Mouse (Mus musculus) thymus, adult 2 months (tissue): ENCODE results near the gene Plaur. TPM values are rescaled to one million over a fixed set of nuclear protein-coding genes. Genes with fewer than 3 reads are reported as not detected.
"Not testable (repeated sequence)": the region's sequence is repeated elsewhere in the genome, so short reads cannot be mapped to it uniquely, and the experiment has no call there.

Experiments used
- DNase-seq: peaks from one replicate; pipeline ENCODE4 v3.0.0; 2021
- H3K27ac ChIP-seq: fragments of 200-500 bp; 2 replicates; pipeline ENCODE4 v1.5.1; 2012; ENCODE audit warnings: low read length, control low read depth; ENCODE audit not compliant: control insufficient read depth, insufficient read depth
- H3K27me3 ChIP-seq: fragments of 200-500 bp; 2 replicates; pipeline ENCODE4 v1.6.1; 2012; ENCODE audit warnings: mild to moderate bottlenecking, low read length, moderate library complexity, mixed read lengths; ENCODE audit not compliant: control insufficient read depth, insufficient read depth
- H3K36me3 ChIP-seq: fragments of 200-500 bp; 2 replicates; pipeline ENCODE4 v1.6.1; 2012; ENCODE audit warnings: mild to moderate bottlenecking, low read length, moderate library complexity; ENCODE audit not compliant: control insufficient read depth, insufficient read depth
- H3K4me1 ChIP-seq: fragments of 200-500 bp; replicated peaks from 2 replicates; pipeline ENCODE4 v1.6.1; 2012; ENCODE audit warnings: low read length; ENCODE audit not compliant: control insufficient read depth, insufficient read depth
- H3K4me3 ChIP-seq: fragments of 200-500 bp; 2 replicates; pipeline ENCODE4 v1.5.1; 2012; ENCODE audit warnings: mild to moderate bottlenecking, low read length, control low read depth, moderate library complexity; ENCODE audit not compliant: control insufficient read depth, insufficient read depth
- CTCF ChIP-seq: fragments of 200-500 bp; IDR thresholded peaks from 2 replicates; pipeline ENCODE4 v1.5.1; 2012; ENCODE audit warnings: mild to moderate bottlenecking, control low read depth, low read length, moderate library complexity, borderline replicate concordance; ENCODE audit not compliant: control insufficient read depth, poor library complexity, insufficient read depth; ENCODE audit errors: extremely low read depth
- POLR2A ChIP-seq: fragments of 200-500 bp; IDR thresholded peaks from 2 replicates; pipeline ENCODE4 v1.6.1; 2012; ENCODE audit warnings: mild to moderate bottlenecking, low read length, control low read depth, moderate library complexity; ENCODE audit not compliant: control insufficient read depth, poor library complexity, insufficient read depth; ENCODE audit errors: extremely low read depth
- WGBS: fragments of 180-500 bp; shearing (Covaris S2); methylation state at CpG from one replicate; pipeline ENCODE4 v1.1.7; 2018; 5-methylcytosine and 5-hydroxymethylcytosine counted together
- polyA plus RNA-seq: library from polyadenylated mRNA; depleted of rRNA; stranded (reverse); fragments of >200 nt; gene quantifications from 2 replicates; pipeline ENCODE4 v1.2.3, GENCODE M21; 2012

The Plaur gene
- polyA plus RNA-seq, 1 experiment, result 9.5 TPM

GRCm38 (mm10) chr7:24506838-24507725 is 44.8 kb downstream of the Plaur start, which contains the start of gene Zfp428:
TSS of gene Zfp428 (plus strand) at chr7:24507006.
- under 1% methylated on average over 84 of the region's 84 CpGs for WGBS
- H3K27ac ChIP-seq, result no peak within 1 kb of the TSS
- DNase-seq, result peak; percentile 66

GRCm38 (mm10) chr7:24507726-24508114 is 45.4 kb downstream of the Plaur start:
- WGBS, result 2% methylated on average over 20 of the region's 20 CpGs
- Histone ChIP-seq H3K4me1 (peaks cover 8% of the 10 kb centered on the region; the same call in 1 of the 2 replicates), H3K4me3 (peak overlapping the region; percentile 84), H3K27me3 (no peaks in the 10 kb centered on the region; the same call in 1 of the 2 replicates), H3K27ac (no peak overlapping the region), H3K36me3 (no peaks in the 10 kb centered on the region)
- DNase-seq, result no peak
- TF ChIP-seq POLR2A, result no peak
- no peak for TF ChIP-seq CTCF

More at GRCm38 (mm10) chr7:24506838-24507725, 44.8 kb downstream of the Plaur start, which contains the start of gene Zfp428:
- no peaks in the 10 kb centered on the region for H3K36me3 ChIP-seq
- H3K4me3 ChIP-seq, result peak within 1 kb of the TSS; percentile 84
- TF ChIP-seq CTCF, result no peak
- TF ChIP-seq POLR2A, result no peak
- H3K27me3 ChIP-seq, result no peaks in the 10 kb centered on the region; the same call in 1 of the 2 replicates
- H3K4me1 ChIP-seq, result peaks cover 8% of the 10 kb centered on the region; the same call in 1 of the 2 replicates

GRCm38 (mm10) chr7:24512355-24512754 is 50.1 kb downstream of the Plaur start, which contains the start of gene AC161166.1:
TSS of gene AC161166.1 (minus strand) at chr7:24512455.
- TF ChIP-seq CTCF (no peak), POLR2A (no peak)
- Histone ChIP-seq H3K4me1 (peaks cover 4% of the 10 kb centered on the region; the same call in 1 of the 2 replicates), H3K36me3 (no peaks in the 10 kb centered on the region), H3K4me3 (no peak within 1 kb of the TSS), H3K27ac (no peak within 1 kb of the TSS), H3K27me3 (no peaks in the 10 kb centered on the region)
- no peak for DNase-seq
- 98% methylated on average over 7 of the region's 7 CpGs for WGBS

- H3K27me3 ChIP-seq, DNase-seq, H3K27ac ChIP-seq, H3K4me1 ChIP-seq, H3K4me3 ChIP-seq, H3K36me3 ChIP-seq: not testable (repeated sequence)
- 90% methylated on average over 8 of the region's 8 CpGs for WGBS
These were observed 54.0 kb downstream of the Plaur start for GRCm38 (mm10) chr7:24516319-24516718.

GRCm38 (mm10) chr7:24517077-24517476 is 54.8 kb downstream of the Plaur start:
- Histone ChIP-seq H3K27me3 (no peaks in the 10 kb centered on the region), H3K27ac (no peak overlapping the region), H3K4me1 (no peaks in the 10 kb centered on the region), H3K36me3 (no peaks in the 10 kb centered on the region), H3K4me3 (no peak overlapping the region)
- WGBS, result 91% methylated on average over 5 of the region's 5 CpGs
- no peak for DNase-seq
- no peak for TF ChIP-seq POLR2A

- TF ChIP-seq POLR2A (no peak), CTCF (no peak)
- no peak for DNase-seq
- Histone ChIP-seq H3K27ac (no peak overlapping the region), H3K27me3 (no peaks in the 10 kb centered on the region), H3K36me3 (no peaks in the 10 kb centered on the region), H3K4me3 (no peak overlapping the region), H3K4me1 (no peaks in the 10 kb centered on the region)
- WGBS, result 93% methylated on average over 6 of the region's 6 CpGs
These were observed 55.4 kb downstream of the Plaur start for GRCm38 (mm10) chr7:24517654-24518053.
